Mouse (Mus musculus) stomach, postnatal 0 days (tissue): ENCODE data around the gene Kcna5.

Experiments used
- CTCF ChIP-seq: IDR thresholded peaks from 2 replicates; pipeline ENCODE4 v1.5.1; 2016; ENCODE audit warnings: antibody characterized with exemption, low read depth, mild to moderate bottlenecking, moderate library complexity
- EP300 ChIP-seq: optimal IDR thresholded peaks from 2 replicates; pipeline ENCODE3; 2016; ENCODE audit warnings: antibody characterized with exemption

DNA sequence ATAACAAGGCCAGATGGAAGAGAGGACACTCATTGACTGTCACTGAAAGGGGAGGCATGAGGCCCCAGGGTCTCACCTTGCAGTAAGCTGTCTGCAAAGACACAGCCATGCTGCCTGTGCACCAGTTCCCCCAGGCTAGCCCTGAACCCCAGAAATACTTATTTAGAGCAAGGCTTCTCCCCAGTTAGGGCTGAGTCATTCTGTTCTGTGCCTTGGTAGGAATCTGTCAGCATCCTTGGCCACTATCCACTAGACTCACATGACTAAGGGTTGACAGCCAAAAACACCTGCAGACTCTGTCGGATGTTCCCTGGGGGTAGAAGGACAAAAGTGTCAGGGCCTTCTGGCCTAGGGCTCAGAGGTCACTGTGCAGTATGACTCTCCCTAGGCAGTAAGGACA lies 41.4 kb upstream of the Kcna5 start:
- TF ChIP-seq CTCF (no peak), EP300 (no peak)
